8 mouse cellular contexts compared by ENCODE assay signal in the genomic region with DNA sequence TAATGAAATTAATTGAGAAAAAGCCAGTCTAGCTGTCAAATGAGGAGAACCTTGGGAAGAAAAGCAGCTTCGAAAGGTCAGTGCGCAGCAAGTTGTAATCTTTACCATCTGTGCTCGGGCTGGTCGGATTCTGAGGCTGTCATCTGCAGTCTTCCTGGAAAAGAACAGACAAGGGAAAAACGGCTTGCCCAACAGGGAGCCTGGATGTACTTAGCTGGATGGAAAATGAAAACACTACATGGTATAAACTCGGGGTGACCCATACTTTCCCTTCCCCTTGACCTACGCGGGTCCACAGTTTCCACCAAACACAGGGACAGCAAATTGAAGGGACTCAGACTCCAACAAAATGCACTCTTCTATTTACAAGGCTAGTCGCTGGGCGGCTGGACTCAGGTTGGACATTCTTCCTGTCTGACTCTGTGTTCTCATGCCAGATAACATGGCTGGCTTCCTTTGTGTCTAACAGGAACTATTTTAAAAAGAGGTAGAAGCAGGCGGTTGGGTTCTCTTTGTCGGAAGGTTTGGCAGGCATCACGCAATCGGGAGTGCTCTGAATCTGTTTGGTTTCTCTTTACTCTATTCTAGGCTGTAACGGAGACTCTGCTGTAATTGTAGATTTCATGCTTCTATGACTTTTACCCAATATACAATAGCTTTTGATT.
A peak's percentile ranks its signal among the peaks of the same experiment; 100 is the strongest.
DNase-seq lines count a peak whose midpoint lies in the region; ATAC-seq and TF ChIP-seq lines count a peak whose summit lies in the region.

No protein-coding gene starts in this region.

- no peak overlapping the region for H3K4me2 ChIP-seq in neural tube, embryonic 15.5 days
- peak overlapping the region; percentile 36 for H3K4me2 ChIP-seq in kidney, postnatal 0 days (ENCODE audit: low read length)
- H3K4me2 ChIP-seq in liver, postnatal 0 days (ENCODE audit: low read depth, low read length): no peak overlapping the region

- no peaks in the 10 kb centered on the region for H3K4me1 ChIP-seq in neural tube, embryonic 15.5 days
- no peaks in the 10 kb centered on the region for H3K4me1 ChIP-seq in kidney, postnatal 0 days (replicated peaks; ENCODE audit: insufficient read depth, low read length)
- H3K4me1 ChIP-seq in liver, postnatal 0 days (ENCODE audit: insufficient read depth): no peaks in the 10 kb centered on the region

- no peak overlapping the region for H3K4me3 ChIP-seq in neural tube, embryonic 15.5 days (replicated peaks)
- H3K4me3 ChIP-seq in kidney, postnatal 0 days (replicated peaks; ENCODE audit: low read depth, low read length): 0 out of 2 replicates have a peak overlapping the region, but pooled peaks have one; percentile 5
- H3K4me3 ChIP-seq in liver, postnatal 0 days (ENCODE audit: low read depth, low read length): no peak overlapping the region

- DNase-seq in adrenal gland, adult (ENCODE audit: inconsistent age in 2 of 2, low spot score in 1 of 2): peak; percentile 4 to 62
- no peak for DNase-seq in adrenal gland, adult 8-10 months
- DNase-seq in neural tube, embryonic 10.5 days (ENCODE audit: extremely low spot score, low spot score): peak; percentile 44
- DNase-seq in kidney, postnatal 0 days (ENCODE audit: low spot score): peak; percentile 20
- DNase-seq in mesoderm, embryonic 11.5 days (ENCODE audit: low read depth, low spot score): peak; percentile 53
- DNase-seq in lung, adult 18-20 months: no peak
- no peak for DNase-seq in liver, postnatal 0 days

- no peaks in the 10 kb centered on the region for H3K27me3 ChIP-seq in neural tube, embryonic 15.5 days (replicated peaks)
- no peaks in the 10 kb centered on the region for H3K27me3 ChIP-seq in kidney, postnatal 0 days (ENCODE audit: insufficient read depth, low read length)
- H3K27me3 ChIP-seq in liver, postnatal 0 days (ENCODE audit: insufficient read depth, low read length): no peaks in the 10 kb centered on the region

- no peaks in the 10 kb centered on the region for H3K9me3 ChIP-seq in neural tube, embryonic 15.5 days (replicated peaks)
- H3K9me3 ChIP-seq in kidney, postnatal 0 days (replicated peaks; ENCODE audit: low read length): no peaks in the 10 kb centered on the region
- no peaks in the 10 kb centered on the region for H3K9me3 ChIP-seq in liver, postnatal 0 days (ENCODE audit: low read length)

- no peak for ATAC-seq in neural tube, embryonic 15.5 days (ENCODE audit: low FRiP score)
- no peak for ATAC-seq in kidney, postnatal 0 days (replicated peaks; ENCODE audit: low FRiP score, low read depth)
- no peak for ATAC-seq in liver, postnatal 0 days

- no peak for TF ChIP-seq EP300 in liver, postnatal 0 days (IDR thresholded peaks at IDR 0.05; ENCODE audit: low read depth)

- H3K27ac ChIP-seq in neural tube, embryonic 15.5 days (replicated peaks): no peak overlapping the region
- H3K27ac ChIP-seq in kidney, postnatal 0 days: no peak overlapping the region
- H3K27ac ChIP-seq in liver, postnatal 0 days (ENCODE audit: low read depth): no peak overlapping the region

- no peak overlapping the region for H3K9ac ChIP-seq in neural tube, embryonic 15.5 days (replicated peaks)
- 0 out of 2 replicates have a peak overlapping the region, but pooled peaks have one; percentile 8 for H3K9ac ChIP-seq in kidney, postnatal 0 days (ENCODE audit: low read depth, low read length)
- no peak overlapping the region for H3K9ac ChIP-seq in liver, postnatal 0 days (replicated peaks)

- TF ChIP-seq CTCF in kidney, postnatal 0 days (IDR thresholded peaks at IDR 0.05; ENCODE audit: low read depth): no peak
- no peak for TF ChIP-seq CTCF in liver, postnatal 0 days (IDR thresholded peaks at IDR 0.05; ENCODE audit: low read depth)

- 78% methylated on average over 15 of the region's 15 CpGs for WGBS in neural tube, embryonic 15.5 days
- WGBS in kidney, postnatal 0 days: 42% methylated on average over 15 of the region's 15 CpGs
- WGBS in liver, postnatal 0 days (ENCODE audit: insufficient replicate concordance): 77% methylated on average over 15 of the region's 15 CpGs

- no peaks in the 10 kb centered on the region for H3K36me3 ChIP-seq in neural tube, embryonic 15.5 days
- no peaks in the 10 kb centered on the region for H3K36me3 ChIP-seq in kidney, postnatal 0 days (ENCODE audit: insufficient read depth, low read length)
- H3K36me3 ChIP-seq in liver, postnatal 0 days (replicated peaks; ENCODE audit: insufficient read depth, low read length): no peaks in the 10 kb centered on the region

Comparison
In these comparisons a context has a peak if more than half of its experiments do, and no peak if none do; other contexts are left out.
1. DNase-seq: peak in adrenal gland, adult (2 of 2), neural tube, embryonic 10.5 days (single experiment), kidney, postnatal 0 days (single experiment) and mesoderm, embryonic 11.5 days (single experiment); none in adrenal gland, adult 8-10 months (single experiment), lung, adult 18-20 months (0 of 2) and liver, postnatal 0 days (single experiment).